Mouse (Mus musculus): ENCODE results near the gene Rfx7. TPM values are rescaled to one million over a fixed set of nuclear protein-coding genes. Genes with fewer than 3 reads are reported as not detected.

Rfx7 gene
- polyA plus RNA-seq, 1 experiment from 2014 or later, result 17.9 TPM

GRCm38 (mm10) chr9:72531291-72531995 is 597 bp upstream of the Rfx7 start:
- 2% methylated on average over 35 of the region's 35 CpGs for WGBS

GRCm38 (mm10) chr9:72532381-72533088 is 495 bp downstream of the Rfx7 start:
- WGBS, result under 1% methylated on average over 25 of the region's 55 CpGs
- Histone ChIP-seq H3K36me3 (ENCODE audit: control insufficient read depth, insufficient read depth, low read length) (no peaks in the 10 kb centered on the region), H3K4me2 (ENCODE audit: low read length) (peak overlapping the region; percentile 82), H3K4me1 (replicated peaks; ENCODE audit: control insufficient read depth, insufficient read depth, low read length) (peaks cover 9% of the 10 kb centered on the region; the same call in 1 of the 2 replicates), H3K9me3 (ENCODE audit: control insufficient read depth, low read length) (no peaks in the 10 kb centered on the region), H3K4me3 (ENCODE audit: low read depth, low read length) (peak overlapping the region; percentile 96), H3K27ac (ENCODE audit: low read depth) (peak overlapping the region; percentile 98), H3K27me3 (replicated peaks; ENCODE audit: control insufficient read depth, insufficient read depth, low read length) (no peaks in the 10 kb centered on the region), H3K9ac (ENCODE audit: low read length) (peak overlapping the region; percentile 98)
- ATAC-seq (replicated peaks; ENCODE audit: low FRiP score, low TSS enrichment, low read depth) (peak; percentile 24), DNase-seq (ENCODE audit: low spot score) (peak; percentile 84)

More at GRCm38 (mm10) chr9:72531291-72531995, 597 bp upstream of the Rfx7 start:
- DNase-seq (ENCODE audit: low spot score) (peak; percentile 92), ATAC-seq (replicated peaks; ENCODE audit: low FRiP score, low TSS enrichment, low read depth) (peak; percentile 85)
- H3K9ac ChIP-seq (ENCODE audit: low read length), result peak overlapping the region; percentile 98
- H3K4me3 ChIP-seq (ENCODE audit: low read depth, low read length), result peak overlapping the region; percentile 96
- peak overlapping the region; percentile 82 for H3K4me2 ChIP-seq (ENCODE audit: low read length)
- peaks cover 9% of the 10 kb centered on the region; the same call in 1 of the 2 replicates for H3K4me1 ChIP-seq (replicated peaks; ENCODE audit: control insufficient read depth, insufficient read depth, low read length)
- H3K36me3 ChIP-seq (ENCODE audit: control insufficient read depth, insufficient read depth, low read length), result no peaks in the 10 kb centered on the region
- peak overlapping the region; percentile 98 for H3K27ac ChIP-seq (ENCODE audit: low read depth)
- H3K9me3 ChIP-seq (ENCODE audit: control insufficient read depth, low read length), result no peaks in the 10 kb centered on the region
- H3K27me3 ChIP-seq (replicated peaks; ENCODE audit: control insufficient read depth, insufficient read depth, low read length), result no peaks in the 10 kb centered on the region

- ATAC-seq (replicated peaks; ENCODE audit: low FRiP score, low TSS enrichment, low read depth), result no peak
- 5% methylated on average over 2 of the region's 2 CpGs for WGBS
Observed at GRCm38 (mm10) chr9:72533089-72533415, 1.0 kb downstream of the Rfx7 start.

GRCm38 (mm10) chr9:72534985-72535384 is 2.9 kb downstream of the Rfx7 start:
- Histone ChIP-seq H3K9ac (ENCODE audit: low read length) (no peak overlapping the region), H3K36me3 (ENCODE audit: control insufficient read depth, insufficient read depth, low read length) (no peaks in the 10 kb centered on the region), H3K4me2 (ENCODE audit: low read length) (peak overlapping the region; percentile 82; the same call in 1 of the 2 replicates), H3K4me1 (replicated peaks; ENCODE audit: control insufficient read depth, insufficient read depth, low read length) (peaks cover 5% of the 10 kb centered on the region; the same call in 1 of the 2 replicates), H3K27me3 (replicated peaks; ENCODE audit: control insufficient read depth, insufficient read depth, low read length) (no peaks in the 10 kb centered on the region), H3K27ac (ENCODE audit: low read depth) (no peak overlapping the region), H3K9me3 (ENCODE audit: control insufficient read depth, low read length) (no peaks in the 10 kb centered on the region), H3K4me3 (ENCODE audit: low read depth, low read length) (no peak overlapping the region)
- DNase-seq (ENCODE audit: low spot score) (no peak), ATAC-seq (replicated peaks; ENCODE audit: low FRiP score, low TSS enrichment, low read depth) (no peak)
- 78% methylated on average over 2 of the region's 2 CpGs for WGBS

More at GRCm38 (mm10) chr9:72533089-72533415, 1.0 kb downstream of the Rfx7 start:
- H3K36me3 ChIP-seq (ENCODE audit: control insufficient read depth, insufficient read depth, low read length), result no peaks in the 10 kb centered on the region
- peak overlapping the region; percentile 98 for H3K27ac ChIP-seq (ENCODE audit: low read depth)
- peak overlapping the region; percentile 98 for H3K9ac ChIP-seq (ENCODE audit: low read length)
- no peak for DNase-seq (ENCODE audit: low spot score)
- no peaks in the 10 kb centered on the region for H3K27me3 ChIP-seq (replicated peaks; ENCODE audit: control insufficient read depth, insufficient read depth, low read length)
- H3K4me1 ChIP-seq (replicated peaks; ENCODE audit: control insufficient read depth, insufficient read depth, low read length), result peaks cover 9% of the 10 kb centered on the region; the same call in 1 of the 2 replicates
- peak overlapping the region; percentile 82 for H3K4me2 ChIP-seq (ENCODE audit: low read length)
- no peaks in the 10 kb centered on the region for H3K9me3 ChIP-seq (ENCODE audit: control insufficient read depth, low read length)
- peak overlapping the region; percentile 96 for H3K4me3 ChIP-seq (ENCODE audit: low read depth, low read length)

GRCm38 (mm10) chr9:72535394-72535793 is 3.4 kb downstream of the Rfx7 start:
- no peak for ATAC-seq (replicated peaks; ENCODE audit: low FRiP score, low TSS enrichment, low read depth)
- Histone ChIP-seq H3K4me3 (ENCODE audit: low read depth, low read length) (no peak overlapping the region), H3K4me2 (ENCODE audit: low read length) (no peak overlapping the region), H3K27me3 (replicated peaks; ENCODE audit: control insufficient read depth, insufficient read depth, low read length) (no peaks in the 10 kb centered on the region), H3K9me3 (ENCODE audit: control insufficient read depth, low read length) (no peaks in the 10 kb centered on the region), H3K27ac (ENCODE audit: low read depth) (no peak overlapping the region), H3K36me3 (ENCODE audit: control insufficient read depth, insufficient read depth, low read length) (peaks cover 3% of the 10 kb centered on the region; the same call in 1 of the 2 replicates), H3K9ac (ENCODE audit: low read length) (no peak overlapping the region), H3K4me1 (replicated peaks; ENCODE audit: control insufficient read depth, insufficient read depth, low read length) (peaks cover 4% of the 10 kb centered on the region; the same call in 1 of the 2 replicates)
- 85% methylated on average over 3 of the region's 3 CpGs for WGBS
- no peak for DNase-seq (ENCODE audit: low spot score)

GRCm38 (mm10) chr9:72537086-72537485 is 5.0 kb downstream of the Rfx7 start:
- H3K4me3 ChIP-seq (ENCODE audit: low read depth, low read length), result no peak overlapping the region
- H3K4me2 ChIP-seq (ENCODE audit: low read length), result no peak overlapping the region
- H3K4me1 ChIP-seq (replicated peaks; ENCODE audit: control insufficient read depth, insufficient read depth, low read length), result peaks cover 4% of the 10 kb centered on the region; the same call in 1 of the 2 replicates
- H3K36me3 ChIP-seq (ENCODE audit: control insufficient read depth, insufficient read depth, low read length), result peaks cover 6% of the 10 kb centered on the region; the same call in 1 of the 2 replicates
- no peak for DNase-seq (ENCODE audit: low spot score)
- no peaks in the 10 kb centered on the region for H3K9me3 ChIP-seq (ENCODE audit: control insufficient read depth, low read length)
- H3K27me3 ChIP-seq (replicated peaks; ENCODE audit: control insufficient read depth, insufficient read depth, low read length), result no peaks in the 10 kb centered on the region
- WGBS, result 65% methylated on average over 1 of the region's 1 CpGs
- no peak overlapping the region for H3K27ac ChIP-seq (ENCODE audit: low read depth)
- no peak overlapping the region for H3K9ac ChIP-seq (ENCODE audit: low read length)
- ATAC-seq (replicated peaks; ENCODE audit: low FRiP score, low TSS enrichment, low read depth), result no peak

GRCm38 (mm10) chr9:72543590-72543989 is 11.6 kb downstream of the Rfx7 start:
- H3K9ac ChIP-seq (ENCODE audit: low read length), result no peak overlapping the region
- H3K4me1 ChIP-seq (replicated peaks; ENCODE audit: control insufficient read depth, insufficient read depth, low read length), result no peaks in the 10 kb centered on the region
- DNase-seq (ENCODE audit: low spot score) (no peak), ATAC-seq (replicated peaks; ENCODE audit: low FRiP score, low TSS enrichment, low read depth) (no peak)
- no peak overlapping the region for H3K4me3 ChIP-seq (ENCODE audit: low read depth, low read length)
- no peak overlapping the region for H3K4me2 ChIP-seq (ENCODE audit: low read length)
- no peak overlapping the region for H3K27ac ChIP-seq (ENCODE audit: low read depth)
- peaks cover 9% of the 10 kb centered on the region; the same call in 1 of the 2 replicates for H3K36me3 ChIP-seq (ENCODE audit: control insufficient read depth, insufficient read depth, low read length)
- no peaks in the 10 kb centered on the region for H3K27me3 ChIP-seq (replicated peaks; ENCODE audit: control insufficient read depth, insufficient read depth, low read length)
- no peaks in the 10 kb centered on the region for H3K9me3 ChIP-seq (ENCODE audit: control insufficient read depth, low read length)

GRCm38 (mm10) chr9:72558780-72559179 is 26.7 kb downstream of the Rfx7 start:
- ATAC-seq (replicated peaks; ENCODE audit: low FRiP score, low TSS enrichment, low read depth), result no peak
- Histone ChIP-seq H3K36me3 (ENCODE audit: control insufficient read depth, insufficient read depth, low read length) (no peaks in the 10 kb centered on the region), H3K9ac (ENCODE audit: low read length) (no peak overlapping the region), H3K4me3 (ENCODE audit: low read depth, low read length) (no peak overlapping the region), H3K4me1 (replicated peaks; ENCODE audit: control insufficient read depth, insufficient read depth, low read length) (no peaks in the 10 kb centered on the region), H3K27me3 (replicated peaks; ENCODE audit: control insufficient read depth, insufficient read depth, low read length) (no peaks in the 10 kb centered on the region), H3K9me3 (ENCODE audit: control insufficient read depth, low read length) (no peaks in the 10 kb centered on the region), H3K4me2 (ENCODE audit: low read length) (no peak overlapping the region), H3K27ac (ENCODE audit: low read depth) (no peak overlapping the region)
- no peak for DNase-seq (ENCODE audit: low spot score)
- 87% methylated on average over 1 of the region's 1 CpGs for WGBS
